Mouse (Mus musculus) cerebral cortex, adult 2 months (tissue): Measurements from ENCODE around the gene Smu1.

Experiments
- WGBS: fragments of 180-500 bp; shearing (Covaris S2); methylation state at CpG from one replicate; pipeline ENCODE4 v1.1.7; 2018; 5-methylcytosine and 5-hydroxymethylcytosine counted together

Gene Smu1

DNA sequence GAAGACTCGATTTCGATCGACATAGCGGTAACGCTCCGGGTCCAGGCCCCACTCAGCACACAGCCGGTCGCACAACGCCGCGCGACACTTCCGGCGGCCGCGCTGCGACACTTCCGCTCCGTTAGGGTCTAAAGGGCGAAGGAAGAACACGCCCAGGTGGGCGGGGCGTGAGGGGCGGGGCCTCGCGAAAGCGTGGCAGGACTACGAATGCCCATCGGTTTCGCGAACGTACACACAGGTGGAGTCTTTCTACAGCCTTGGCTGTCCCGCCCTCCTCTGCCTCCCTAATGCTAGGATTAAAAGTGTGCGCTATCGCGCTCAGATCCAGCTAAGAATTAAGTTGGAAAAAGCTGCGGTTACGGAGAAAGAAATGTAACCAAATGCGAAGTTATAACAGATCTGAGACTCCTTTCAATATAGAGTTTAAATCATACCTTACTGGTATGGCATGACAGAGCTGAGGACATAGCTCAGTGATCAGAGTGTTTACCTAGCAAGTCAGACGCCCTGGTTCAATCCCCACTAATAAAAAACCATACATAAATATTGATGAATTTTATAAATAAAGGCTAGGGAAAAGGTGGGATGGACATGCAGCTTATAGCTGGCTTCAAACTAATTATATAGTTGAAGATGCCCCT is at the start of gene Smu1:
Smu1 (minus strand) TSS at position 144 of the 641 bp plus-strand sequence.
- WGBS, result under 1% methylated on average over 40 of the region's 40 CpGs

DNA sequence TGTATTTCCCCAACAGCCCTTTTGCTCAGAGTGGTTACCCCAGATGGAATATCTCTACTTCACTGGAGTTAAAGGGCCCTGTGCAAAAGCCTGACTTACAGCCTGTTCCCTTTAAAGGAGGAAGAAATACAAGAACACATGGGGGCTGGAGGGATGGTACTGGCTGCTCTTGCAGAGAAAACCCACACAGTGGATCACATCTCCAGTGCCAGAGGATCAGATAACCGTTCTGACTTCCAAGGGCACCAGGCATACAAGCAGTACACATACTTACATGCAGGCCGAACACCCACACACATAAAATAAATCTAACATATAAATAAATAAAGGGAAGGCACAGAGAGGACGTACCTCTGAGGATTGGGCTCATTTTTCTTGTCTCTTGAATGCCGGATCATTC is 49.7 kb upstream of the Smu1 start:
- WGBS, result 88% methylated on average over 4 of the region's 4 CpGs

DNA sequence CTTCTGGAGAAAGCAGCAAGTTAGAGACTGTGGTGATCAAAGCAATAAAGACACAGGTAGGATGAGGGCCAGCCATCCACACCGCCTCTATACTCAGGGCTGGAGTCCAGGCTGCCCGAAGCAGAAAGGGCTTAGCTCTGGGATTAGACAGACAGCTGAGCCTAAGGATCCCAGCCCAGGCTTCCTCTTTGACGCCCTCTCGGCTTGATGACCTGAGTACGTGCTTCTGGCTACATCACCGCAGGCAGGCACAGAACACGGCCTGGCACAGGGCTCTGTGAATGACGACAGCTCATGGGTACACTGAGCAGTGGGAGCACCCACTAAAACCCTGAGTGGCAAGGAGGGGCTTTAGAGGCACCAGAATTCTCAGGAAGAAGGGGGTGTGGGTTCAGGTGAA is 47.7 kb upstream of the Smu1 start:
- 93% methylated on average over 8 of the region's 8 CpGs for WGBS

DNA sequence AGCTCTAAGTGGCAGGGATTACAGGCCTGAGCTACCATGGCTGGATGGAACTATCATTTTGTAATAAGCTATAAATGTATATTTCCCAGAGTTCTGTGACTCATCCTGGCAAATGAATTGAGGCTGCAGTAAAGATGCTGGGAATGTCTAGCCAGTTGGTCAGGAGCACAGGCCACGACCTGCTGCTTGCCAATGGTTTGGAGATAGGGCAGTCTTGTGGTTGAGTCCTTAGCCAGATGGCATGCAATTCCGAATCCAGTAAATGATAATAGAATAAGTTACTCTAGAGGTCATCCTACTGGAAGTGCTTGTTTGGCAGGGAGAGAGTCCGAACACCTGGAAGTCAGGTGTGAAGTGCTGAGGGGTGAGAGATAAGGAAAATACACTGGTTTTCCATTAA is 45.1 kb upstream of the Smu1 start:
- WGBS, result 95% methylated on average over 3 of the region's 3 CpGs

DNA sequence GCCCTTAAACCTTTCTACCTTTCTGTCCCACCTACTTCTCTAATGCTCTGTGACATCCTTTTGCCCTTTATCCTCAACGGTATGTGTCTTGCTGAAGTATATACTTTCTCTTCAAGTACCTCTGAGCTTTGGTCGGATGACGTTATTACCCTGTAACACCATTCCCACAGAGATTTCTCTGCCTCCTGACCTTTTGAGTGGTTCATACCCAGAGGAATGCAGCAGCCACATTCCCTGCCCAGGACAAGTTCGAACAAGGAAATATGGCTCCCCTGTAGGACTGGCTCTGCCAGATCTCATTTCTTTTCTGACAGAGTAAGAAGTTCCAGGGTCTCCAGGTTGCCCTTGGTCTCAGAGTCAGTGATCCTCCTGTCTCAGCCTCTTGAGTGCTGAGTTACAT is 44.2 kb upstream of the Smu1 start:
- WGBS, result 91% methylated on average over 4 of the region's 4 CpGs

DNA sequence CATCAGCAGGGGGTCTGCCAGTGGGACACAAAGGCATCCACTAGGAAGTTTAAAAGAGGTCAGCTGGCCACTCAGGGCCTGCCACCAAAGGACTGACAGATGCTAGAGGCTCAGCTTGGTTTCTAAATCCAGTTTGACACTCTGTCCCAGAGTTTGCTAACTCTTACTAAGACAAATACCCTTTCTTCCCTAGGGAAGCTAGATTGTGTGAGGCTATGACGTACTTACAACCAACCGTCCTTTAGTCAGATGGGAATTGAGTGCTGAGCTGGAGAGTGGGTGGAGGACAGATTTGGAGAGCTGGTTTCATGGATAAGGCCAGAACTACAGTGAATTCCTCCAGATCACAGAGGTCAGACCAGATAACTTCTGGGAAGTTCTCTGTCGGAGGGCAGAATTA is 43.1 kb upstream of the Smu1 start:
- 76% methylated on average over 3 of the region's 3 CpGs for WGBS

DNA sequence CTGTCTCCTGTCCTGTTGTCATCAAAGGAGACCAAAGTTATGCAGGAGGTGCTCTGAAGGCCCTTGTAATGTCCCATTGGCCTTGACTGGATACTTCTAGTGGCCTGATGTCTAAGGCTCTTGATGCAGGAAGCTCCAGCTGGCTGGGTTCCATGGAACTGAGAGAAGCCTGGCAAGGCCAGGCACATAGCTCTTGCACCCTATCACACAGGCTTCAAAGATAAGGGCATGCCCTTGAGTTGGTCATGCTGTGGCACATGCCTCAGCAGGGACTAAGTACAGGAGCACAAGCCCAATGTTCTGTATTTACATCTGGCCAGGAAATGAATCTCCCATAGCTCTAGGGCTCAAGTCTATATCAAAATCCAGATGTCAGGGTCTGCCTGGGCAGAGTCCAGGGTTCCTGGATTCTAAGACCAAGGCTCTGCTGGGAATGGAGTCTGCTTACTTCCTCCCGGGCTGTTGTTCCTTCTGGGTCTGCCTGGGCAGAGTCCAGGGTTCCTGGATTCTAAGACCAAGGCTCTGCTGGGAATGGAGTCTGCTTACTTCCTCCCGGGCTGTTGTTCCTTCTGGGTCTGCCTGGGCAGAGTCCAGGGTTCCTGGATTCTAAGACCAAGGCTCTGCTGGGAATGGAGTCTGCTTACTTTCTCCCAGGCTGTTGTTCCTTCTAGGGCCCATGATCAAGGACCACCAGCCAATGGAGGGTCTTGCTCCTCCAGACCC is 41.3 kb upstream of the Smu1 start:
- 58% methylated on average over 2 of the region's 2 CpGs for WGBS

DNA sequence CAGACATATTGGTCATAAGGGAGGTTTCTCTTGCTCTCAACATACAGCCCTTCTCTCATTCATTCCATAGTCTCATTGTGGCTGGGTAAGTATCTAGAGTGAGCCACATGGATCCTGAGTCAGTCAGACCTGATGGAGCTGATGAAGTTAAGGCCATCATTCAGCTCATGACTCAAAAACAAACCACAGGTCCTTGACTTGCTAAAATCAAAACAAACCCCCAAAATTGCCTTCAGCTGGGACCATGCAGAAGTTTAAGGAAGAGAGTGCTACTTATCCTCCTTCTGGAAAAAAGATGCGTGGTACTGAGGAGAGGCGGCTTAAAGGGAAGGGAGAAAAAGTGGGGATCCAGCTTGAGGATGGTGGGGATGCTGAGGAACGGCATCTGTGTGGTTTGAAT is 38.0 kb upstream of the Smu1 start:
- 91% methylated on average over 3 of the region's 3 CpGs for WGBS

DNA sequence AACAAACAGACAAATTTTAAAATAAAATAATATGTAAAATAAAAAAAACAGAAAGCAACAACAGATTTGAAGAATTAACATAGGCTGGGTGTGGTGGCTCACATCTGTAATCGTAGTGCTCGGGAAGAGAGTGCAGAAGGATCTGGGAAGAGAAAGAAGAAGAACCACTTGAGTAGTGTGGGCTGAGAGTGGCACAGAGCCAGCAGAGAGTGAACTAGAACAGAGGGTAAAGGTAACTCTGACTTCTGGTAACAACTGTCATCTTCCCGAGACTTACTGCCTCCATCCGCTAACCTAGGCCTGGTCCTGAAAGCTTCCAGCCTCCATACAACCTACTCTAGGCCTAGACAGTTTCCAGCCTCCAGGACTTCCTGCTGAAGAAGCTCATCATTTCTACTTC is 33.5 kb upstream of the Smu1 start:
- WGBS, result 91% methylated on average over 4 of the region's 4 CpGs

DNA sequence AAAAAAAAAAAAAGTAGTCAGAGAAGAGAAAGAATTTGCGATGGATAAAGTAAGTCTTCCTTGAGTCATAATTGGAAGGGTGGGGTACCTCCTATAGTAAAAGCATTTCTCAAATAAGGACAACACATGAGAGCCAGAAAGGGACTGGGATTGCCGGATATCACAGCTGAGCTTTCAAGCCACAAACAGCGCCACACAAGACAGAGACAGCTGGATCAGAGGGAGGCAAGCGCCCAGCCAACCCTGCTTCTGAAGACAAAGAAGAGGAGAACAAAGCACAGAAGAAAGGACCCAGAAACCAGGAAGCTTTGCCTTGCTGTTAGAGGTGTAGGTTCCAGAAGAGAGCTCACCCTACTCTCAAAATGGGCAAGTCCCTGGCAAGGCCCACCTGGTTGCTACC is 28.9 kb upstream of the Smu1 start:
- WGBS, result 81% methylated on average over 4 of the region's 4 CpGs

DNA sequence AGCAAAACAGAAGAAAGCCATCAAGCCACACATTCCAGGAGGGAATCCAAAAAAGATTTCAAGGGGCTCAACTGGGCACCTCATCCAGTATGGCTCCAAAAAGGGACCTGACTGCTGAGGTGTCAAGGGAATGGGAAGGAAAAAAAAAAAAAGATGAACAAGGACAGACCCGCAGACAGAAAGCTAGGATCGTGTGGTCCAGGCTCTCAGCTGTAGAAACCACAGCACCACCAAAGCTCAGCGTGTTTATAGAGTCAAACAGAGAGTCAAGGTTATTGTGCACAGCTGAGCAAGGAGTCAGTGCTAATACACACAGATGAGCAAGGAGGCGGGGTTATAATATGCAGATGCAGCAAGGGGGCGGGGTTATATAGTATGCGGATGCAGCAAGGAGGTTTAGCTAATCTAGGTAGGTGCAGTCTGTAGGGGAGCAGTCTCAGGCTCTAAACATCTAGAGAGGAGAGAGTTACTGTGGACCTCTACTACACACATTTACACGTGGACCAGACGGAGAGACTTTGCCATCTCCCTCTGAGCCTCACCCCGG is 28.0 kb upstream of the Smu1 start:
- 87% methylated on average over 9 of the region's 9 CpGs for WGBS

DNA sequence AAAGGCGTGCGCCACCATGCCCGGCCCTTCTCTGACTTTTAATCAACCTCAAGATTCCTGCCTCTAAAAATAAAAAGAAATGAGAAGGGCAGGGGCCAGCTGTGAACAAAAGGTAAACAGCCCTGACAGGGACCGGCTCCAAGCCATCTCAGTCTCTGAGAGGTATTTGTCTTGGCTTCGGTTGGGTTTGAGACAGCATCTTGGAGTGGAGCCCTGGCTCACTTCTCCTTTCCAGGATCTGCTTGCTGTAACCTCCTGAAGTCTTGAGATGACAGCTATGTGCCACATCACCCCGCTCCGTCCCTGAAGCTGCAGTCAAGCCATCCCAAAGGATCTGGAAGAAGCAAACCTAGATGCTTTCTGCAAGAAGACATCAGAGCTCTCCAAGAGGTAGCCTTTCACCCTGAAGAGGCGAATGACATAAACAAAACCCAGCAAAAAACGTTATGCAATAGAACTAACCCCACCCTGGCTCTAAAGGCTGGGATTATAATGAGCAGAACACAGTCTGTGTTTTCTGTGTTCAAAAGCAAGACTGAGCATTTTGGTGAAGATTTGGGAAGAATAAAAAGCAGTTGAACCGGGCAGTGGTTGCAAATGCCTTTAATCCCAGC is 26.9 kb upstream of the Smu1 start:
- WGBS, result 67% methylated on average over 10 of the region's 10 CpGs

DNA sequence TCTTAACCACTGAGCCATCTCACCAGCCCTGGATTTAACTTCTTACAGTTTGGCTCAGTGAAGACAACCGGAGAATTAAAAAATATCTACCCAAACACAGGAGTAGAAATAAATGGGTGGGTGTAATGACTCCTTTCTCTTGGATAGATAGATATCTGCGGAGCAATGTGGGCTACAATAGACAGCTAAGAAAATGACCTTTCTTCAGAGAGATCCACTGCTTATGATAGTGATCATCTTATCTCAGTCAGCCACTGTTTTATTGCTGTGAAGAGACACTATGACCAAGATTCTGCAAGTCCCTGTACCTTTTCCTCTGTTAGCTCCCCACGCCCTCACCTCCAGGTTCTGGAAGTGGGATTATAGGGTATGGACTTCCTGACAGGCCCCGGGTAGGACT is 25.3 kb upstream of the Smu1 start:
- 96% methylated on average over 4 of the region's 4 CpGs for WGBS

DNA sequence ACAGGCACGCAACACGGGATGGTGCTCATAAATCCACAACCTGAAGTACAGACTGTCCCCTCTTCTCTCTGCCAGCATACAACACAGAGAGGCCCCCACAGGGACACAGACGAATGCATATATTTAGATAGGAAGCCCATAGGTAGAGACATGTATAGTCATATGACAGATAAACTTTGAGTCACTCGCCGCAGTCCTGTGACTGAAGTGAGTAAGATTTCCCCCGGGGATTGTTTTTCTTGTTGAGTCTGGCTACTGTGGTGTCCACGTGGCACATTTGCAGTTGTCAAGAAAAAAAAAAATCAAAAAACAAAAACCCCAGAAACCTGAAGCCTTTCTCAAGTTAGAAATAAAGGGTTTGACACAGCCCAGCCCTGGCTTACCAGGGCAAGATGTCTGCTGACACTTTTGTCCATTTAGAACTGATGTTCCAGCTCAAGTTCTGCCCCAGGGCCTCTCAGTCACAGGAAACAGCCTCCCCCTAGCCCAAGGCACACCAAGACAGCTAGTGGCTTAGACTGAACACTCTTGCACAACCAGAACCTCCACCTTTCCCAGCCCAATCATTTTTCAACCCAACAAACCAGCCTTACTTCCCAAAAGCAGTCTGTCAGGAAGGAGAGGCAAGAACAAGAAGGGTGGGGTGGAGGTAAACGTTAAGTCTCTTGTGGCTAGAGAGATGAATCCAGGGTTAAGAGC is 24.2 kb upstream of the Smu1 start:
- 72% methylated on average over 8 of the region's 8 CpGs for WGBS

DNA sequence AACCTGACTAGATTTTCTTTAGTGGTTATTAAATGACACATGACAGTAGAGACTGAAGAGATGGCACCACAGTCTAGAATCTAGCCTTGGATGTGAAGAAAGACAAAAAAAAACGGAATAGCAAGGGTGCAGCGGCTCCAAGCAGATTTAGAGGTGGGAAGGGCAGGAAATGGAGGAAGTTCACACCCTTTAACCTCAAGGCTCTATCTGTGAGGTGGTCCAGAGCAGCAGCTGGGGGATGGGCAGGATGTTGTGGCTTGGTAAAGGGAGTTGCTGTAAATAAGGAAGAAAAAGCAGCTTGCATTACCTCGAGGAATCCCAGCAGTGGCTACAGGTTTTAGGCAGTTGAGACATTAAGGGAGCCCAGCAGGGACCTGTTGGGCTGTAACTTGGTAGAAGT is 23.4 kb upstream of the Smu1 start:
- WGBS, result 64% methylated on average over 3 of the region's 3 CpGs

DNA sequence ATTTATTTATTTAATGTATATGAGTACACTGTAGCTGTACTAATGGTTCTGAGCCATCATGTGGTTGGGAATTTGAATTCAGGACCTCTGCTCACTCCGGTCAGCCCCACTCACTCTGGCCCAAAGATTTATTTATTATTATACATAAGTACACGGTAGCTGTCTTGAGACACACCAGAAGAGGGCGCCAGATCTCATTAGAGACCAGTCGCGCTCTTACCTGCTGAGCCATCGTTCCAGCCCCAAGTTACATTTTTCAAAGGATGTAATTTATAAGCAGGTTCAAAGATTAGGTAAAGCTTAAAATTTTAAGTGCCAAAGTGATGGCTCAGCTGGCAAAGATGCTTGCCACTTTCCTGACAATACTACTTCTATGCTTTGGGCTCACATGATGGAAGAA is 20.9 kb upstream of the Smu1 start:
- 75% methylated on average over 6 of the region's 6 CpGs for WGBS

DNA sequence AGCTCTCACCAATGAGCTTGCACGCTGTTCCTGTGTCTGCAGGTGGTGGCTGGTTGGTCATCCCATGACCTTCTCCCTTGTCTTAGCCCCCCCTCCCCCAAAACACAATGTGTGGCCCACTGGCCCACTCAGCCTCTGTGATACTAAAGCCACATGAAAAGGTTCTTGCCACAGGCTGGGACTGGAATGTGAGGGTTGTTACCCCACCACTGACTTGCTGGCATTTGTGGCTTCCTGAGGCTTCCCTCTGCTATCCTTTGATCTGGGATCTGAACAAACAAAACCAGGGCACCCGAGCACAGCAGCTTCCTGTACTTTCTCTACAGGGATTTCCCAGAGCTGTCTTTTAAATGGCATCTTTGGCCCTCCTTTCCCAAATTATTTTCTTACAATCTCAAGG is 19.4 kb upstream of the Smu1 start:
- 62% methylated on average over 2 of the region's 2 CpGs for WGBS

DNA sequence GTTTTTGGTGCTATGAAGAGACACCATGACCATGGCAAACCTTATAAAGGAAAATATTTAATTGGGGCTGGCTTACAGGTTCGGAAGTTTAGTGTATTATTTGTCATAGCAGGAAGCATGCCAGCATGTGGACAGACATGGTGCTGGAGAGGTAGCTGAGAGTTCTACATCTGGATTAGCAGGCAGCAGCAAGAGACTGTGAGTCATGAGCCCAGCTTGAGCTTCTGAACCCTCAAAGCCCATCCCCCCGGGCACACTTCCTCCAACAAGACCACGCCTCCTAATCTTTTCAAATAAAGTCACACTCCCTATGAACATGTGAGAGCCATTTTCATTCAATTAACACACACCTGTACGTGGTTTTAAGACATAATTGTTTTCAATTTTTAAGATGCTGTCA is 18.7 kb upstream of the Smu1 start:
- WGBS, result 81% methylated on average over 4 of the region's 4 CpGs

DNA sequence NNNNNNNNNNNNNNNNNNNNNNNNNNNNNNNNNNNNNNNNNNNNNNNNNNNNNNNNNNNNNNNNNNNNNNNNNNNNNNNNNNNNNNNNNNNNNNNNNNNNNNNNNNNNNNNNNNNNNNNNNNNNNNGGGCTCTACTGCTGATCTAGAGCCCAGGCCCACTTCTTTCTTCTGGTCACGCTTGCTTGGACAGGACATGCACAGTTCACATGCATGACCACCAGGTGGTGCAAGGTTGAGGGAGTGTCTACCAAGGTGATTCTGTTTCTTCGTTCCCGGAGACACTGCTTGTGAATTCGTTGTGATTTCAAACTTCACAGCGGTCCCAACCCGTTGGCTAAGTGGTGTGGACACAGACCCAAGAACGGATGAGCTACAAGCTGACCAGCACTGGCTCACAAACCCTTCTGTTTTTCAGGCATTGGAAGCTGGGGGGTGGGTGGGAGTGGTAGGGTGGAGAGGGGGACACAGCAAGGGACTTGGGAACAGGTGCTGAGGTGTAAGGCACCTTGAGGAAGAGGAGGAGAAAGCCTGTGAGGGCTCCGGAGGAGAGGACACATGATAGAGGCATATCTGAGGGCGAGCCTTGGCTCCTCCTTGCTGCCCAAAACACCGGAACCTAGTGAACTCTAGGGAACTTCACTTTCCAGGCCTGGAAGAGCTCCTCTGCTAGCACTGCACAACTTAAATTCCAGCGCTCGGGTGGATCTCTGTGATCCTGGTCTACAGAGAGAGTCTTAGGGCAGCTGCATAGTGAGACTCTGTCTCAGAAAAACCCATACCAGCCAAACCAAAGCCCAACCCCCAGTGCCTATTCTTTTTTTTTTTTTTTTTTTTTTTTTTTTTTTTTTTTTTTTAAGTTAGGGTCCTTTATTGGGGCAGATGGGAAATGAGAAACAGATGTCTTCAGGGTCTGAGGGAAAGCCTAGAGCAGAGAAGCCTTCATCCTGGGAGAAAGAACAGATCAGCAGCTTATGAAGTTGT is 16.8 kb upstream of the Smu1 start:
- 22% methylated on average over 12 of the region's 12 CpGs for whole genome bisulfite sequencing

DNA sequence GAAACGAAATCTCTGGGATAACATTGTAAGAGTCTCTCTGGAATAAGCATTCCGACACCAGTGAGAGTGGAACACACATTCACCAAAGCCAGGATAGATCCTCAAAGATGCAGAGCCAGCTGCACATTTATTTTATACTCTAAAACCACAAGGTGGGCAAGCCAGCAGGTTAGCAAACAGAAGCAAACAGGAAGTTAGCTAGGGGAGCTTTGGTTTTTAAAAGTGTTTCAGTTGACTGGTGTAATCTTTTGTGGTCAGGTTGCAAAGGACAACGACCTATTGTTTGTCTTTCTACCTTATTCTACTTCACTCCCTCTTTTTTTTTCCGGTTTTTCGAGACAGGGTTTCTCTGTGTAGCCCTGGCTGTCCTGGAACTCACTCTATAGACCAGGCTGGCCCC is 2.2 kb upstream of the Smu1 start:
- WGBS, result 63% methylated on average over 5 of the region's 5 CpGs

DNA sequence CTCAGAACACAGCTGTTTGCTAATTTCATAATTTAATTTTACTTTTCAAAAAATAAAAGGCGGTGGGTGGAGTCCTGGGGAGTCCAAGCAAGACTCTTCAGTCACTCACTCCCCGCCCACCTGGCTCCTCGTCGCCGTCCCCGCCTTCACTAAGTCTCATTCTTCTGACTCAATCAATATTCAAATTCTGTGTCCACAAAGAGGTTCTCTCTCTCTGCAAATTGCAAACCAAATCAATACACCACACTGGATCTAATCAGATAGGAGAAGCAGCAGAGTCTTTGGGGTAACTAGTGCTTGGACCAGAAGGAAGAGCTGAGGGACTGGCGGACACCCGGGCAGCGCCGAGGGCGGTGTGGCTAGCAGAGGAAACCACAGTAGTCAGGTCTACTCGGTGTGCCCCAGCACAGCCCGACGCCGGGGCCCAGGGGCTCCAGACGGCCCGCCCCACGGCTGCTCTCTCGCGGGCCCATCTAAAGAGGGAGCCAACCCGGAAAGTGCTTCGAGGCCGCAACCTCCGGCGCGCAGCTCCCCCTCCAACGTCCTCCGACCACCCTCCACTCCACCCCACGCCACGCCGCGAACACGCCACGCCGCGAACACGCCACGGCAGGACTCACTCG is 455 bp downstream of the Smu1 start:
- under 1% methylated on average over 39 of the region's 39 CpGs for WGBS
